Mouse (Mus musculus) MEL (cell line): Measurements from ENCODE around the gene Adamtsl1.

Experiments used
- BHLHE40 ChIP-seq: IDR thresholded peaks from 2 replicates; pipeline ENCODE4 v1.6.1; 2012; ENCODE audit warnings: low read depth, mild to moderate bottlenecking, inconsistent platforms, low read length, improper control_type of control experiment, borderline replicate concordance
- CHD1 ChIP-seq: IDR thresholded peaks from 2 replicates; pipeline ENCODE4 v1.6.1; 2012; ENCODE audit warnings: low read depth, mild to moderate bottlenecking, inconsistent platforms, low read length, improper control_type of control experiment
- CTCF ChIP-seq, 3 experiments: IDR thresholded peaks in 2 of 3; conservative IDR thresholded peaks in 1 of 3; 2 replicates each; pipeline ENCODE4 v1.5.1; 2011 to 2012; ENCODE audit warnings: low read length in 3 of 3, low read depth in 2 of 3, mild to moderate bottlenecking in 2 of 3, improper control_type of control experiment in 1 of 3, inconsistent platforms in 1 of 3, mixed read lengths in 1 of 3, moderate library complexity in 1 of 3; ENCODE audit not compliant: control insufficient read depth in 1 of 3, insufficient read depth in 1 of 3, poor library complexity in 1 of 3, severe bottlenecking in 1 of 3
- E2F4 ChIP-seq: IDR thresholded peaks from 2 replicates; pipeline ENCODE4 v1.6.1; 2011; ENCODE audit warnings: low read depth, low read length, improper control_type of control experiment, borderline replicate concordance
- MEF2A ChIP-seq: IDR thresholded peaks from 2 replicates; pipeline ENCODE4 v1.6.1; 2014; ENCODE audit warnings: low read depth, mild to moderate bottlenecking, inconsistent platforms, low read length, improper control_type of control experiment; ENCODE audit not compliant: poor library complexity, insufficient replicate concordance, severe bottlenecking; ENCODE audit errors: extremely low read depth
- MYC ChIP-seq: IDR thresholded peaks from 2 replicates; pipeline ENCODE4 v1.6.1; 2011; ENCODE audit warnings: low read depth, mild to moderate bottlenecking, low read length, improper control_type of control experiment, moderate library complexity
- NELFE ChIP-seq: IDR thresholded peaks from 2 replicates; pipeline ENCODE4 v1.6.1; 2011; ENCODE audit warnings: low read depth, low read length, improper control_type of control experiment
- NRF1 ChIP-seq: IDR thresholded peaks from 2 replicates; pipeline ENCODE4 v1.6.1; 2014; ENCODE audit warnings: low read depth, mild to moderate bottlenecking, inconsistent platforms, low read length, improper control_type of control experiment, moderate library complexity; ENCODE audit not compliant: poor library complexity, insufficient read depth, severe bottlenecking
- POLR2A ChIP-seq, 2 experiments: IDR thresholded peaks; 2 replicates each; pipeline ENCODE4 v1.6.1; 2011 to 2012; ENCODE audit warnings: low read length in 2 of 2, mild to moderate bottlenecking in 2 of 2, control low read depth in 1 of 2, improper control_type of control experiment in 1 of 2, low read depth in 1 of 2, moderate library complexity in 1 of 2; ENCODE audit not compliant: control insufficient read depth in 1 of 2, insufficient read depth in 1 of 2, poor library complexity in 1 of 2
- POLR2AphosphoS5 ChIP-seq: IDR thresholded peaks from 2 replicates; pipeline ENCODE4 v1.6.1; 2012; ENCODE audit warnings: low read depth, borderline replicate concordance, mild to moderate bottlenecking, inconsistent platforms, low read length, moderate library complexity, mixed read lengths
- RAD21 ChIP-seq: IDR thresholded peaks from 2 replicates; pipeline ENCODE4 v1.6.1; 2011; ENCODE audit warnings: mild to moderate bottlenecking, low read depth, low read length, improper control_type of control experiment
- TAL1 ChIP-seq: IDR thresholded peaks from 2 replicates; pipeline ENCODE4 v1.6.1; 2012; ENCODE audit warnings: mild to moderate bottlenecking, inconsistent platforms, low read length, moderate library complexity, mixed read lengths
- USF1 ChIP-seq: IDR thresholded peaks from 2 replicates; pipeline ENCODE4 v1.6.1; 2014; ENCODE audit warnings: low read depth, mild to moderate bottlenecking, inconsistent platforms, low read length, improper control_type of control experiment, moderate library complexity
- ZMIZ1 ChIP-seq: IDR thresholded peaks from 2 replicates; pipeline ENCODE4 v1.6.1; 2012; ENCODE audit warnings: low read depth, mild to moderate bottlenecking, inconsistent platforms, low read length, improper control_type of control experiment, moderate library complexity

DNA sequence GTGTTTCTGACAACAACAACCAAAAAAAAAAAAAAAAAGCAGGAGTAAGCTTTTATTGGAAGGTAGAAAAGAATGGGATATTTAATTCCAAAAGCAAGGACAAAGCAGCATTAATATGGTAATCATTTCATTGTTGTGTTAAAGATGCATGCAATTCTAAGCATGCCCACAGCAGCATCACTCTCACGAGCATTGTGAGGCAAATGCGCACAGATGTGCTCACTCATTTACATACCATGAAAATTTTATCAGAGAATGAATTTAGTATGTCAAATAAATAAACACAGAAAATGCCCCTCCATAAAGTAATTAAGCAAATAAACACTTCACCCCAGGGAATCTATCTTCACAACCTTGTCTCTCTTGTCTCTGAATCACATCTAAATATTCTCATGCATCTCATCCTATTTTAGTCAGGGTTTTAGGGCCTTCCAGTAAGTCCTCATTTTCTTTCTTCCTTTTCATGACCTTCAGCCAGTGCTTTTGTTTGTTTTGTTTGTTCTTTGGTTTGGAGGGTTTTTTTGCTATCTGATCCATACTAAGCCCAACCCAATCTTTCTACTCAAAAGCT, 728.0 kb downstream of the Adamtsl1 start:
- TF ChIP-seq NRF1 = no peak
- no peak for TF ChIP-seq RAD21
- TF ChIP-seq POLR2A (IDR thresholded peaks at IDR 0.05; ENCODE audit: control insufficient read depth in 1 of 2, insufficient read depth in 1 of 2, low read depth in 1 of 2, low read length in 2 of 2, poor library complexity in 1 of 2) = no peak
- no peak for TF ChIP-seq E2F4
- TF ChIP-seq USF1 = no peak
- no peak for TF ChIP-seq POLR2AphosphoS5
- TF ChIP-seq CTCF (IDR thresholded peaks at IDR 0.05 in 2 of 3, conservative IDR thresholded peaks at IDR 0.05 in 1 of 3; ENCODE audit: control insufficient read depth in 1 of 3, insufficient read depth in 1 of 3, low read depth in 2 of 3, low read length in 3 of 3, poor library complexity in 1 of 3, severe bottlenecking in 1 of 3) = no peak
- TF ChIP-seq MYC = no peak
- TF ChIP-seq NELFE = no peak
- no peak for TF ChIP-seq TAL1
- no peak for TF ChIP-seq MEF2A
- TF ChIP-seq CHD1 = no peak
- no peak for TF ChIP-seq ZMIZ1
- TF ChIP-seq BHLHE40 = no peak
